Mouse (Mus musculus): Measurements from ENCODE around the gene Slc28a2. TPM values are rescaled to one million over a fixed set of nuclear protein-coding genes. Genes with fewer than 3 reads are reported as not detected.
"Not testable (repeated sequence)": the region's sequence is repeated elsewhere in the genome, so short reads cannot be mapped to it uniquely, and the experiment has no call there.

Gene Slc28a2
- 0.04 and 0.05 TPM in 2 replicates for polyA plus RNA-seq (2012; rRNA removed)

DNA sequence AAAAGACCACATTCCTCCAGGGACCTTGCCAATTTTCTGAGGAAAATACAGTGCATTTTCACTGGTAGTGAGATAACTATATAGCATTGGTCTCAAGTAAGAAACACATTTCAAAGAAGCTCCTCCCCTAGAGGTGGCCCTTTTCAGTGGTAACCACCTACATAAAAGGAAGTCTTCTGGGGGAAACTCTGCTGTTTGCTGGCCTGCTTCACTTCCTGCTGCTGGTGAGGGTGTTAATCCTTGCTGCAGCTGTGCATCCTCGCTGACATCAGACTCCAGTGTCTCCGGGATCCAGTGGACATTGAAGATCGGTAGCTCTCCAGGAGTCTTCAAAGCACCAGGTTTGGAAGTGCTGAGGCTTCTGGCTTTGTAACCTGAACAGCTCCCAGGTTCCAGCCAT is at the start of gene Slc28a2:
Gene Slc28a2, plus strand, starts transcription at position 278 of the 400 bp plus-strand sequence.
- not testable (repeated sequence) for DNase-seq (ENCODE audit: low read depth)

DNA sequence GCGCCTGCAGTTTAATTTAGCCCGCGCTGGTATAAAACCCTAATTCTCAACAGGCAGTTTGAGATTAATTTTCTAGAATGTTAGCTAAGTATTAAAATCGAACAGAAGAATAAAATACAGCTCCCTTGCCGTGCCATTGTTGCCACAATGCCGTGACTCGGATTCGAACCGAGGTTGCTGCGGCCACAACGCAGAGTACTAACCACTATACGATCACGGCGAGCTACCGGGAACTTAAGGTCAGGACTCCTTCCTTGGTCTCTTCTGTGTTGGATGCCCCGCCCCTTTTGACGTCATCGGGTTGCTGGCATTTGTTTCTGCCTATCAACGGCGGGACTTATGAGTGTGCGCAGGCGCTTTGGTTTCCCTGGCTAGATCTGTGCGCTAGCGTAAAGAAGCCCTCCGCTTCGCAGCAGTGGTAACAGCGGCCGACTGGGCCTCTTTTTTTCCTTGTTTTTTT is 49.0 kb upstream of the Slc28a2 start:
- TF ChIP-seq CTCF (IDR thresholded peaks at IDR 0.05; ENCODE audit: borderline replicate concordance, extremely low read depth, insufficient read depth, insufficient read length) (no peak), POLR2A (IDR thresholded peaks at IDR 0.05; ENCODE audit: borderline replicate concordance, extremely low read depth, insufficient read depth, insufficient read length, poor library complexity, severe bottlenecking) (peak; percentile 55; the same call in 1 of the 2 replicates)

DNA sequence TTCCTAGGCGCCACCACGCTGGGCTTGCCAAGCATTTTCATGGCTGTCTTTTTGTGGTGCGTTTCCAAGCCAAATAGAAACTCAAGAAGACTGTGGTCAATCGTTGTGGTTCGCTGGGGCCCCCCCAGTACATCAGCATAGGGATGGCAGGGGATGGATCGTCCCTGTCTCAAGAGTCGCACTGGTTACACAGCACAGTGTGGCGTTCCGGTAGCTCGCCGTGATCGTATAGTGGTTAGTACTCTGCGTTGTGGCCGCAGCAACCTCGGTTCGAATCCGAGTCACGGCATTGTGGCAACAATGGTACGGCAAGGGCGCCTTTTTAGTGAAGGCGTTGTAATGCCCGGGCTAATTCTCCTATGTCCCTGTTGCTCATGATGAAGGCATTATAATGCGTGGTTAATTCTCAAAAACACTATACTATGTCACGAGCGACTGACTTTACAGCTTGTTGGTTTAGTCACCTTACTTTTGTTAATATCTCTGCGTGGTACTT is 48.5 kb upstream of the Slc28a2 start:
- peak; percentile 88 for DNase-seq (ENCODE audit: low read depth)
- no peak for TF ChIP-seq POLR2A (IDR thresholded peaks at IDR 0.05; ENCODE audit: borderline replicate concordance, extremely low read depth, insufficient read depth, insufficient read length, poor library complexity, severe bottlenecking)
- no peak for TF ChIP-seq CTCF (IDR thresholded peaks at IDR 0.05; ENCODE audit: borderline replicate concordance, extremely low read depth, insufficient read depth, insufficient read length)

More for the DNA sequence above, 49.0 kb upstream of the Slc28a2 start:
- peak; percentile 98 for DNase-seq (ENCODE audit: low read depth)

DNA sequence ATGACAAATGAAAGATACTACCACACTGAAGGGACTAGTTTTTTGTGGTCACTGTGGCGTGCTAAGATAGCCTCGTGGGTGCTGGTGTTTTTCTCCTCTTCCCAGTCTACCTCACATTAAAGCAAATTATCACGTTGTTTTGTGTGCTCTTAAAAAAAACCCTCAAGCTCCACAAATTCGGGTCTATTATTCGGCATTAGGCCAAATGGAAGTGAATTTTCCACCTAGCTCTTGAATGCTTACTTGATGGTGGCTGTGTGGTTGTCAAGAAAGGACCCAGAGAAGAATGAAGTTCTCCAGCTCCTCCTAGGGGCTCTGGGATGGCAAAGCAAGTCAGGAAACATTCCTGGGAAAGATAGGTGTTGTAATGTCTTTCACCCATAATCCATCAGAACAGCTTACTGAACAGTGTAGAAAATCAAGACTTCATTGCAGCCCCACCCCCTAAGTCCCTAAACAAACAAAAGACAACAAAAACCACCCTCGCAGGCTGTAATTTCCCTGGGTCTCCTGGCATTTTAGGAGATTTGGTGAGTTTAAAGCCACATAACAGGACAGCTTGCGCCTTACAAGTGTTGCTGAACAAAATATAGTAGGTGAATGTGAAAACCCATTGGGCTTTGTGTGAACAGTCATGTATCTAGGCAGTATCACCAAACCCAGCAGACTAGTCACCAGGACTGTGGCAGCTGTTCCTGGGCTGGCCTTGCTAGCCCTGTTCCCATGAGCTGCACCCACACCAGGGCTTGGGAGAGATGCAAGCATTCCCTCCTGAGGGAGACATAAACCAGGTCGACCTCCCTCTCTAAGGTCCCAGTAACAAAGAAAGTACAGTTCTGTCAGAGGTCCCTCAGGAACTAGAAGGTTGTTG is 47.6 kb upstream of the Slc28a2 start:
- peak; percentile 88 for DNase-seq (ENCODE audit: low read depth)

DNA sequence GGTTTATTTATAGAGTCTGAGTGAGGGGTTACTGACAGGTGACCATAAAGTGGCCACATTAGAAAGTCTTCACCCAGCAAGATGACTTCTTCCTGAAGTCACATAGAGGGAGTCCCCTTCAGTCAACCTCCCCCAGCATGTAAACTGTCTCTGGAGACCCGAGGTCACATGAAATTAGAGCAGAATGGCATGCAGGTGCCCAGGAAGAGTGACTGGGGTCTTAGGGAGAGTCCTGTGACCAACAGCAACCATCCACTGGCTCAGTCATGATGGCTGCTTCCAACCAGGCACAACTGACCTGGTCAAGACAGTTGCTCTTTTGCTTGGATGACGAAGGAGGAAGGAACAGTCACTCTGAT is 47.0 kb upstream of the Slc28a2 start:
- TF ChIP-seq POLR2A (IDR thresholded peaks at IDR 0.05; ENCODE audit: borderline replicate concordance, extremely low read depth, insufficient read depth, insufficient read length, poor library complexity, severe bottlenecking): no peak
- TF ChIP-seq CTCF (IDR thresholded peaks at IDR 0.05; ENCODE audit: borderline replicate concordance, extremely low read depth, insufficient read depth, insufficient read length): no peak
- no peak for DNase-seq (ENCODE audit: low read depth)

More for the DNA sequence above, 47.6 kb upstream of the Slc28a2 start:
- TF ChIP-seq POLR2A (IDR thresholded peaks at IDR 0.05; ENCODE audit: borderline replicate concordance, extremely low read depth, insufficient read depth, insufficient read length, poor library complexity, severe bottlenecking): no peak
- peak; percentile 54; the same call in 1 of the 2 replicates for TF ChIP-seq CTCF (IDR thresholded peaks at IDR 0.05; ENCODE audit: borderline replicate concordance, extremely low read depth, insufficient read depth, insufficient read length)

DNA sequence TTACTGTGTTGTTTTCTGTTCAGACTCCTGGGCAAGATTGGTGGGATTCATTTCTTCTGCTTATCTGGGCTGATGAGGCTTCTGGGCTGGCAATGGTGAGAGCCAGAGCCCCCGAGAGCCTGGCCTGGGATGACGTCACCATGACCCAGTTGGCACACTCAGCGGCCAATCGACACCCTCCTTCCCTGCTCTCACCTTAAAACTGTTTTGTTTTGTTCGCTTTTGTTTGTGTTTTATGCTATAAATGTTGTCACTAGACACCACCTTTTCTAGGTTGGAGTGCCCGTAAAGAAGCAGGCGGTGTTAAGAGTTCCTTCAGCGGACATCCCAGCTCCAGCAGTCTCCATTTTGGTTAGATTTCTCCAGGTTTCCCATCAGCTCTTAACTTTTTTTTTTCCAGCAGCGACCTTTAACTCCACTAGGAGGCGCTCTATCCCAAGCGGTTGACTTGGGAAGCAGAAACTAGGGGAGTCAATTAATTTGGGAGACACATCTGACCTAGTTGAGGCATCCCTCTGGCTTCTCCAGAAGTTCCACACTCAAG is 45.4 kb upstream of the Slc28a2 start:
- DNase-seq (ENCODE audit: low read depth): peak; percentile 69
- TF ChIP-seq CTCF (IDR thresholded peaks at IDR 0.05; ENCODE audit: borderline replicate concordance, extremely low read depth, insufficient read depth, insufficient read length) (peak; percentile 70; the same call in 1 of the 2 replicates), POLR2A (IDR thresholded peaks at IDR 0.05; ENCODE audit: borderline replicate concordance, extremely low read depth, insufficient read depth, insufficient read length, poor library complexity, severe bottlenecking) (no peak)

DNA sequence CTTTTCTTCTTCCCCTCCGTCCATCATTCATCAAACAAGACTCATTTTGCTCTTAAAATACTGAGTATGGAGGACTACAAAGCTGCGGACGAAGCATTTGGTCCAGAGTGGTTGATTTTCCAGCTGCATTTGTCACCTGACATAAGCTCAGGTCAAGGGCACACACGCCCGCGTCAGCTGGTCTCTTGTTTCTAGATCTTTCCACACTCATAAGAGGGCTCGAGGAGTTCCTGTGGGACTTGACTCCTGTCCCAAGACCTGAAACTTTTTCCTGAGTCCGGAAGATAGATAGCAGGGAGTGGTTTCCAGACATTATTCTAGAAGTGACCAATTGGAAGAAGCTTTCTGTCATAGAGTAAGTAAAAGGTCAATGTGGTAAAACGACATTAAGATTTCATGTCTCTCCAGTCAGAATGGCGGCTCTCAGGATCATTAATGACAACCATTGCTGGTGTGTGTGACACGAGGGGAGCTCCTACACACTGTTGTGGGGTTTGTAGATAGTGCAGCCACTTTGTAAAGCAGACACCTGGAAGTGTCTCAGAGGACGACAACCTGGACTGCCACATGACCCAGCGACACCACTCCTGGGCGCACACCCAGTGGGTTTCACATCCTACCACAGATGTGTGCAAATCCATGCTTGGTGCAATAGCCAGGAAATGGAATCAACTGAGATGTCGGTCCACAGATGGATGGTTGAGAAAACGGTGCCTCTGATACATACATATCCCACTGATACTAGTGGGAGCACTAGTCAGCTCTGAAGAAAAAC is 44.8 kb upstream of the Slc28a2 start:
- DNase-seq (ENCODE audit: low read depth): no peak
- TF ChIP-seq CTCF (IDR thresholded peaks at IDR 0.05; ENCODE audit: borderline replicate concordance, extremely low read depth, insufficient read depth, insufficient read length) (no peak), POLR2A (IDR thresholded peaks at IDR 0.05; ENCODE audit: borderline replicate concordance, extremely low read depth, insufficient read depth, insufficient read length, poor library complexity, severe bottlenecking) (no peak)

DNA sequence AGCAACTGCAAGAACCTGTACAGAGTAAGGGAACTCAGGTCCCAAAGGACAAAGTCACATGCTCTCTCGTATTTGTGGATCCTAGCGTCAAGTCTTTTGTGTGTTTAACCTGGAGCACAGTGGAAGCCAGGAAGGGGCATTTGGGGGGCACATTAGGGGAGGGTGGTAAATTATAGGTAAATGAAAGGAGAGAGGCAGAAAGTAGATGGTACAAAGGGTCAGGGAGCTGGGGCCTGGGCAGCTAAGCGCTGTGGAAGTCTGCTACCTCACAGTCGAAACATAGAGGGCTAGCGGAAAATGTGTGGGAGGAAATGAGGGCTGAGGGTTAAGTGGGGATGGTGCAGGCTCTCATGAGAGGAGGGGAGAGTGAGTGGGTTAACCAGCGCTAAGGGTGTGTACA is 44.2 kb upstream of the Slc28a2 start:
- DNase-seq (ENCODE audit: low read depth): no peak
- TF ChIP-seq POLR2A (IDR thresholded peaks at IDR 0.05; ENCODE audit: borderline replicate concordance, extremely low read depth, insufficient read depth, insufficient read length, poor library complexity, severe bottlenecking) (no peak), CTCF (IDR thresholded peaks at IDR 0.05; ENCODE audit: borderline replicate concordance, extremely low read depth, insufficient read depth, insufficient read length) (no peak)

DNA sequence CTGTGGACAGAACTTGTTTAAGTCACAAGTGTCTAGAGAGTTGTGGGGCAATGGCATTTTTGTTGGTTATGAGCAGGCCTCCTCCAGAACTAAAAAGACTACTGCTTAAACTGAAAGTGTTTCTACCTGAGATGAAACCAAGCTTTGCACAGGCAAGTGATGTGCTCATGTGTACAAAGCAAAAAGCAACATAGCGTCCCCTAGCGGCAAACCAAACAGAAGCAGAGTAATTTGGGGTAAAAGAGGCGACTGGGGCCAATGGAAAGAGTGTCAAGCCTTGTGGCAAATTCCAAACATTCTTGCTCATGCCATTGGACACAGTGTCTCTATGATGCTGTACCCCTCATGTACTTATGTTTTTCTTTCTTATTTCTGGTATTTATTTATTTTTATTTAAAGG is 41.2 kb upstream of the Slc28a2 start:
- no peak for TF ChIP-seq CTCF (IDR thresholded peaks at IDR 0.05; ENCODE audit: borderline replicate concordance, extremely low read depth, insufficient read depth, insufficient read length)
- TF ChIP-seq POLR2A (IDR thresholded peaks at IDR 0.05; ENCODE audit: borderline replicate concordance, extremely low read depth, insufficient read depth, insufficient read length, poor library complexity, severe bottlenecking): no peak
- no peak for DNase-seq (ENCODE audit: low read depth)

DNA sequence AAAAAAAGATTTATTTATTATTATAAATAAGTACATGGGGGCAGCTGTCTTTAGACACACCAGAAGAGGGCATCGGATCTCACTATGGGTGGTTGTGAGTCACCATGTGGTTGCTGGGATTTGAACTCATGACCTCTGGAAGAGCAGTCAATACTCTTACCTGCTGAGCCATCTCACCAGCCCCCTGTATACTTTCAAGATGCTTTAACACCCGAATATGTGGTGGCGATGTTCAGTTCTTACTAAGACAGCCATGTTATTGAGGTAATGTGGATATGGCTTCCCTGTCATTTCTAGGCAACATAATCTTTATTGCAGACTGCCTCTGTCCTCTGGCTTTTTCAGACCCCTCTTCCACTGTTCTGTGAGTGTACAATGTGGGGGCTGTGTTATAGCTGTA is 39.1 kb upstream of the Slc28a2 start:
- DNase-seq (ENCODE audit: low read depth): not testable (repeated sequence)

DNA sequence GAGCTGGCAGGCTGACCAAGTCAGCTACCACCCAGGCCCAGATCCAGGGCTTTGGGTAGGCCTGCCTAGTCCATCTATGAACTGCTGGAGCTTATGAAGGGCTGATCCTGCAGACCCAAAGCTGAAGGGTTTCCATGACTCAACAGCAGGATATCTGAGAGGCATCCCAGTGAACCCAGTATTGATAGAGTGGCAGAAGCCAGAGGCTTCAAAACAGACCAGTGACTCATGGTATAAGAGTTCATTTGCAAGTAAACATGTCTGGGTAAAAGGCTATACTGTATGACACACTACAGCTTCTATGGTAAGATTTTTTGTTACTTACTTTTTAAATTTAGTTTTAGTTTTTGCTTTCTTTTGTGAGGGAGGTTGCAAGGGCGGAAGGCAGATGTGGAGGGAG is 30.1 kb upstream of the Slc28a2 start:
- TF ChIP-seq POLR2A (IDR thresholded peaks at IDR 0.05; ENCODE audit: borderline replicate concordance, extremely low read depth, insufficient read depth, insufficient read length, poor library complexity, severe bottlenecking) (no peak), CTCF (IDR thresholded peaks at IDR 0.05; ENCODE audit: borderline replicate concordance, extremely low read depth, insufficient read depth, insufficient read length) (no peak)

More for the DNA sequence above, 30.1 kb upstream of the Slc28a2 start:
- DNase-seq (ENCODE audit: low read depth): no peak

Measured in brain, embryonic 14.5 days (tissue).